Mouse (Mus musculus) lung, embryonic 14.5 days (tissue): ENCODE data around the gene Taf1. TPM values are rescaled to one million over a fixed set of nuclear protein-coding genes. Genes with fewer than 3 reads are reported as not detected.

Source experiments
- ATAC-seq: fragments of 200-750 bp; cut with Nextera tagmentation; 2 replicates; pipeline ENCODE4 v1.8.0; 2017; ENCODE audit warnings: mild to moderate bottlenecking, moderate TSS enrichment, moderate library complexity; ENCODE audit not compliant: insufficient read depth
- DNase-seq: peaks from one replicate; pipeline ENCODE4 v3.0.0-alpha.2; 2015
- H3K27ac ChIP-seq: fragments of 300-500 bp; sonication (generic); 2 replicates; pipeline ENCODE4 v1.5.1; 2014; ENCODE audit warnings: low read depth, mild to moderate bottlenecking, moderate library complexity
- H3K27me3 ChIP-seq: fragments of 300-500 bp; sonication (generic); 2 replicates; pipeline ENCODE4 v1.6.1; 2014; ENCODE audit warnings: low read length, control low read depth; ENCODE audit not compliant: insufficient read depth
- H3K36me3 ChIP-seq: fragments of 300-500 bp; sonication (generic); 2 replicates; pipeline ENCODE4 v1.6.1; 2014; ENCODE audit warnings: control low read depth; ENCODE audit not compliant: insufficient read depth
- H3K4me1 ChIP-seq: fragments of 300-500 bp; sonication (generic); 2 replicates; pipeline ENCODE4 v1.6.1; 2014; ENCODE audit warnings: antibody characterized with exemption, control low read depth; ENCODE audit not compliant: insufficient read depth
- H3K4me2 ChIP-seq: fragments of 300-500 bp; sonication (generic); 2 replicates; pipeline ENCODE4 v1.6.1; 2014; ENCODE audit warnings: mild to moderate bottlenecking
- H3K4me3 ChIP-seq: fragments of 300-500 bp; sonication (generic); 2 replicates; pipeline ENCODE4 v1.5.1; 2014; ENCODE audit warnings: low read depth, low read length
- H3K9ac ChIP-seq: fragments of 300-500 bp; sonication (generic); 2 replicates; pipeline ENCODE4 v1.6.1; 2014
- H3K9me3 ChIP-seq: fragments of 300-500 bp; sonication (generic); 2 replicates; pipeline ENCODE4 v1.6.1; 2016; ENCODE audit warnings: low read depth, low read length, control low read depth
- CTCF ChIP-seq: IDR thresholded peaks from 2 replicates; pipeline ENCODE4 v1.5.1; 2016; ENCODE audit warnings: antibody characterized with exemption, low read depth
- WGBS: fragments of 180-500 bp; shearing (Covaris S2); extraction: QIAGEN DNeasy Blood & Tissue Kit; methylation state at CpG from one replicate; pipeline ENCODE4 v1.1.7; 2014; 5-methylcytosine and 5-hydroxymethylcytosine counted together
- polyA plus RNA-seq: library from polyadenylated mRNA; unstranded; fragments of >200 nt; fragmentation: Nextera tagmentation; extraction: Ambion mirVana; gene quantifications from 2 replicates; pipeline ENCODE4 v1.2.1, GENCODE M21; 2014

Taf1 gene
- polyA plus RNA-seq, 1 experiment from 2014 or later = 22.5 TPM

DNA sequence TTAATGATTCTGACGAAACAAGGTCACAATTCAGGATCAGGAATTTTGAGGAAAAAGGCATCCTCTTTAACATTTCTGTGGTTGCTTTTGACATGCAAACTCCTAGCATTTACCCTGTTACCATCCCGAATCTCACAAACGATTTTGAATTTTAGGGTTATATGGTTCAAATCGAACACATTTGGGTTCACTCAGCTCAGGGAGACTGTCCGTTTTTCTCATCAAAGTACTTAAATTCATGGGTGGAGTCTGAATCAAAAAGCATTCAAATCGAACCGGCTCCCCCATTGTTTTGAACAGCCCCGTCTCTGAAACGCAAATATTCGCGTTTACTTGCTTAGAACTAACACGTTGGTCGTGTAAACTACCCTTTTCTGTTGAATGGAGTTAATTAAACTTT, 106.8 kb downstream of the Taf1 start:
- Histone ChIP-seq H3K4me1 (no peaks in the 10 kb centered on the region), H3K27me3 (no peaks in the 10 kb centered on the region), H3K36me3 (peaks cover 6% of the 10 kb centered on the region), H3K9ac (peak overlapping the region; percentile 51), H3K4me2 (peak overlapping the region; percentile 55), H3K9me3 (no peaks in the 10 kb centered on the region), H3K4me3 (peak overlapping the region; percentile 67), H3K27ac (peak overlapping the region; percentile 73; the same call in 1 of the 2 replicates)
- ATAC-seq = no peak
- no peak for DNase-seq
- TF ChIP-seq CTCF = no peak
- 10% methylated on average over 13 of the region's 13 CpGs for WGBS

- WGBS = 10% methylated on average over 24 of the region's 24 CpGs
- ATAC-seq = peak; percentile 96
- H3K4me3 ChIP-seq = peak within 1 kb of the TSS; percentile 67
- H3K27ac ChIP-seq = peak within 1 kb of the TSS; percentile 84
- peaks cover 6% of the 10 kb centered on the region for H3K36me3 ChIP-seq
- H3K9ac ChIP-seq = peak within 1 kb of the TSS; percentile 86
- peak; percentile 96 for DNase-seq
- TF ChIP-seq CTCF = no peak
- no peaks in the 10 kb centered on the region for H3K4me1 ChIP-seq
- H3K4me2 ChIP-seq = peak within 1 kb of the TSS; percentile 71
- no peaks in the 10 kb centered on the region for H3K27me3 ChIP-seq
- no peaks in the 10 kb centered on the region for H3K9me3 ChIP-seq
These were observed 107.2 kb downstream of the Taf1 start, which contains the start of gene Ogt for GRCm38 (mm10) chrX:101639741-101640166. Gene Ogt (plus strand): TSS chrX:101640060.

- Histone ChIP-seq H3K4me1 (no peaks in the 10 kb centered on the region), H3K4me3 (peak overlapping the region; percentile 67), H3K27ac (peak overlapping the region; percentile 84), H3K4me2 (peak overlapping the region; percentile 71), H3K36me3 (peaks cover 7% of the 10 kb centered on the region), H3K9ac (peak overlapping the region; percentile 86), H3K27me3 (no peaks in the 10 kb centered on the region), H3K9me3 (no peaks in the 10 kb centered on the region)
- ATAC-seq = peak; percentile 47
- TF ChIP-seq CTCF = no peak
- WGBS = 12% methylated on average over 45 of the region's 45 CpGs
- DNase-seq = peak; percentile 54
These were observed 107.9 kb downstream of the Taf1 start for GRCm38 (mm10) chrX:101640194-101641160.

GRCm38 (mm10) chrX:101641161-101641530, 108.6 kb downstream of the Taf1 start:
- Histone ChIP-seq H3K4me2 (peak overlapping the region; percentile 71), H3K27me3 (no peaks in the 10 kb centered on the region), H3K4me3 (peak overlapping the region; percentile 67), H3K27ac (peak overlapping the region; percentile 84; the same call in 1 of the 2 replicates), H3K9me3 (no peaks in the 10 kb centered on the region), H3K4me1 (no peaks in the 10 kb centered on the region), H3K9ac (peak overlapping the region; percentile 86), H3K36me3 (peaks cover 10% of the 10 kb centered on the region)
- ATAC-seq = no peak
- WGBS = 6% methylated on average over 6 of the region's 6 CpGs
- TF ChIP-seq CTCF = no peak
- no peak for DNase-seq

GRCm38 (mm10) chrX:101642091-101642490, 109.6 kb downstream of the Taf1 start:
- no peaks in the 10 kb centered on the region for H3K27me3 ChIP-seq
- no peaks in the 10 kb centered on the region for H3K9me3 ChIP-seq
- H3K27ac ChIP-seq = no peak overlapping the region
- H3K4me3 ChIP-seq = peak overlapping the region; percentile 67
- peak overlapping the region; percentile 71 for H3K4me2 ChIP-seq
- no peak for TF ChIP-seq CTCF
- H3K36me3 ChIP-seq = peaks cover 16% of the 10 kb centered on the region
- DNase-seq = no peak
- H3K9ac ChIP-seq = peak overlapping the region; percentile 86
- no peaks in the 10 kb centered on the region for H3K4me1 ChIP-seq
- ATAC-seq = no peak
- WGBS = 10% methylated on average over 5 of the region's 5 CpGs

DNA sequence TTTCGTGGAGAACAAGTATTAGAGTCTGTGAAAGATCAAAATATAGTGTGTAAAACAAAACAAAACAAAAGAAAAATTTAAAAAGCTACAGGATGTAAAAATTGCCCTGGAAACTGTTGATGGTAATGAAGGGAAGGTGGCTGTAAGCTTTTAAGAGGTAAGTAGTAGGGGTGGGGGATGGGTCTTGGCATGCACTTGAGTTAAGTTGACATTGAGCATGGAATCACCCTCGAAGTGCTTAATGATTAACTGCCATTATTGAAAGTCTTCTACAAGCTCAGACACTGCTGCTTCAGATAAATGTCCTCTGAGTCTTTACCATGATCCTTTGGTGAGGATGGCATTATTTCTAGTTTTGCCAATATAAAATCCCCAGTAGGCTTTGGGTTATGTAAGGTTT, 112.8 kb downstream of the Taf1 start:
- TF ChIP-seq CTCF = no peak
- Histone ChIP-seq H3K36me3 (peaks cover 27% of the 10 kb centered on the region), H3K9me3 (no peaks in the 10 kb centered on the region), H3K4me2 (no peak overlapping the region), H3K27ac (no peak overlapping the region), H3K4me1 (no peaks in the 10 kb centered on the region), H3K27me3 (no peaks in the 10 kb centered on the region), H3K9ac (no peak overlapping the region), H3K4me3 (no peak overlapping the region)
- ATAC-seq (no peak), DNase-seq (peak; percentile 22)
- WGBS = 58% methylated on average over 2 of the region's 2 CpGs

DNA sequence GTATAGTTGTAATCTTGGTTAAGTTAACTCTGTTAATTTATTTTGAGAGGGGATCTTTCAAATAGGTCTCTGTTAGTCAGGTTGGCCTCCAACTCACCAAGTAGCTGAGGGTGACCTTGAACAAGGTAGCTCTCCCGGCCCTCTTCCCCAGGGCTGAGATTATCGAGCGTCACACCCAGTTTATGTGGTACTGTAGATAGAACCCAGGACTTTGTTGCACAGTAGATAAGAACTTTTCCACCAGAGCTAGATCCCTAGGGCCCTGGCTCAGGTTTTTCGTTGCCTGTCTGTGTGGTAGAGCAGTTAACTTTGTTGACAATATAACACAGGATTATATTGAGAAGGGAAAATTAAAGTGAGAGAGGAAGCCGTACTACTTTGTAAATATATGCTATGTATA, 114.1 kb downstream of the Taf1 start:
- ATAC-seq = no peak
- no peak for TF ChIP-seq CTCF
- Histone ChIP-seq H3K36me3 (peaks cover 31% of the 10 kb centered on the region), H3K9ac (no peak overlapping the region), H3K4me1 (no peaks in the 10 kb centered on the region), H3K9me3 (no peaks in the 10 kb centered on the region), H3K27ac (no peak overlapping the region), H3K4me2 (no peak overlapping the region), H3K27me3 (no peaks in the 10 kb centered on the region), H3K4me3 (no peak overlapping the region)
- WGBS = 73% methylated on average over 5 of the region's 5 CpGs
- DNase-seq = no peak

Other genes with a start within 250 kb of the Taf1 start
- 9.6 and 10.6 TPM in 2 replicates for gene Nlgn3, start 233.6 kb upstream of the Taf1 start, polyA plus RNA-seq
- gene Gjb1, start 156.4 kb upstream of the Taf1 start, polyA plus RNA-seq = 0.67 and 0.83 TPM in 2 replicates
- gene Zmym3, start 111.9 kb upstream of the Taf1 start, polyA plus RNA-seq = 26.2 and 29.8 TPM in 2 replicates
- gene Nono, start 103.4 kb upstream of the Taf1 start, polyA plus RNA-seq = 452 and 463 TPM in 2 replicates
- gene Itgb1bp2, start 83.6 kb upstream of the Taf1 start, polyA plus RNA-seq = 1.6 and 3.9 TPM in 2 replicates
- gene Ogt, start 107.3 kb downstream of the Taf1 start, polyA plus RNA-seq = 183 TPM in 2 replicates
- 0.45 and 0.46 TPM in 2 replicates for gene Cxcr3, start 201.5 kb downstream of the Taf1 start, polyA plus RNA-seq